Mouse (Mus musculus): ENCODE measurements around the gene Limd1. TPM values are rescaled to one million over a fixed set of nuclear protein-coding genes. Genes with fewer than 3 reads are reported as not detected.
A peak's percentile ranks its signal among the peaks of the same experiment; 100 is the strongest.
"Not testable (repeated sequence)": the region's sequence is repeated elsewhere in the genome, so short reads cannot be mapped to it uniquely, and the experiment has no call there.

Limd1 gene
- polyA plus RNA-seq (2015; fragmentation: Nextera tagmentation; extraction: Ambion mirVana): 28.0 and 31.5 TPM in 2 replicates

DNA sequence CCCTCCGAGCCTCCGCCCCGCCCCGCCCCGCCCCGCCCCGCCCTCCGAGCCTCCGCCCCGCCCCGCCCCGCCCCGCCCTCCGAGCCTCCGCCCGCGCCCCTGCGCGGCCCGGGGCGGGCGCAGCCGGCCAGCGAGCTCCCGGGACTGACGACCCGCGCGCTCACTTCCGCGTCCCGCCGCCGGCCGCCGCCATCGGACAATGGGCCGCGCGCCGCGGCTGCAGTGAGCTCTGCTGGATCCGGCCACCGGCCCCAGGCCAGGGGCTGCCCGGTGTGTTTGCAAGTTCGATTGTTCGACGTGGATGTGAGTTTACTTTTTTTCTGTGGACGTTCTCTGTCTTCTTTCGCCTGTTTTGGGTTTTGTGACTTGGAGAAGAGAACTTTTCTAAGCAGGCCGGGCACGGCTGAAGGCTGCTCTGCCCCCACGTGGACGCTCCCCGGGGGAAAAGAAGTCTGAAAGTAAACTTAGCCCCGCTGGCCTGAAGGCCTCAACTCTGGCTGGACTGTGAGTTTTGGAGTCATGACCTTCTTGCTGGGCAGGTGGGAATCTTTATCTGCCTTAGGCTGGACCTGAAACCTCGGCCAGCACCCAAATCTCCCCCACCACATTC, at the start of gene Limd1:
Gene Limd1, plus strand, starts transcription at position 121 of the 610 bp plus-strand sequence.
- peak within 1 kb of the TSS; percentile 74 for H3K9ac ChIP-seq
- H3K27ac ChIP-seq: peak within 1 kb of the TSS; percentile 5
- H3K27me3 ChIP-seq: no peaks in the 10 kb centered on the region
- WGBS: under 1% methylated on average over 43 of the region's 57 CpGs
- peak; percentile 84 for ATAC-seq
- H3K4me3 ChIP-seq: peak within 1 kb of the TSS; percentile 67
- peaks cover 5% of the 10 kb centered on the region for H3K36me3 ChIP-seq (ENCODE audit: poor library complexity, severe bottlenecking)
- peak within 1 kb of the TSS; percentile 69 for H3K4me2 ChIP-seq
- no peaks in the 10 kb centered on the region for H3K9me3 ChIP-seq (replicated peaks)
- H3K4me1 ChIP-seq: peaks cover 51% of the 10 kb centered on the region

DNA sequence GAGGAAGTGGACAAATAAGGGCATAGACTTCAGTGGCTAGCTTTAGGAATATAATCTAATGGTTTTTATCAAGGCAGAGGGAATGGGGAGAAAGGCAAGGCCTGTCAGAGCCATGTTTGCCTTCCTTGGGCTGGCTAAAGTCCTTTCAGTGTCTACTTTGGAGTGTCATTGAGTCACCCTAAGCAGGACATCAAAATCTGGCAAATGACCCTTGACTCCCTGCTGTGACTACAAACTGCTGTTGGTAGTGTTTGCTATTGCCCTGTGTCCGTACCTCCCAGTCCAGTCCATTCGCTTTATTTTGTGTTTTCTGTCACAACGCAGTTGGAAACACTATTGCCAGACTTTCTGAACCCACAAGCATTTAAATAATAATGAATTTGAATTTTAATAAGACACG, 48.6 kb upstream of the Limd1 start:
- H3K27ac ChIP-seq: no peak overlapping the region
- no peak for ATAC-seq
- no peak overlapping the region for H3K4me2 ChIP-seq
- no peaks in the 10 kb centered on the region for H3K9me3 ChIP-seq (replicated peaks)
- H3K4me3 ChIP-seq: no peak overlapping the region
- no peak overlapping the region for H3K9ac ChIP-seq
- no peaks in the 10 kb centered on the region for H3K27me3 ChIP-seq
- peaks cover 29% of the 10 kb centered on the region for H3K36me3 ChIP-seq (ENCODE audit: poor library complexity, severe bottlenecking)
- H3K4me1 ChIP-seq: peaks cover 9% of the 10 kb centered on the region; the same call in 1 of the 2 replicates
- 86% methylated on average over 4 of the region's 4 CpGs for WGBS

DNA sequence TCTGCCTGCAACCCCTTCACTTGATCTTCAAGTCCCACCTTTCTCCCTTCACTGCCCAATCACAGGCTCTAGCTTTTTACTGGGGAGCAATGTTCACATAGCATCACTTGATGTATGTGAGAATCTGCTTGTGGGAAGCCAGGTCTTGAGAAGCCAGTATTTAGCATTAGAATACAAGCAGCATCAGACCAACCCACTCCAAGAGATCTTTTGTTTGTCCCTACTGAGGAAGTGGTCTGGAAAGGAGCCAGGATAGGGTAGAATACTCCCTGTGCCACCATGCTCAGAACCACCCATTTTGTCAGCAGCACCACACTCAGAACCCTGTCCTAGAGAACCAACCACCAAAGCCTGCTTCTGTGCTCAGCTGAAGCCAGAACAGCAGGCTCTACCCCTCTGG, 47.5 kb upstream of the Limd1 start:
- Histone ChIP-seq H3K9me3 (replicated peaks) (no peaks in the 10 kb centered on the region), H3K9ac (no peak overlapping the region), H3K4me1 (peaks cover 9% of the 10 kb centered on the region; the same call in 1 of the 2 replicates), H3K36me3 (ENCODE audit: poor library complexity, severe bottlenecking) (peaks cover 31% of the 10 kb centered on the region), H3K27me3 (no peaks in the 10 kb centered on the region), H3K27ac (no peak overlapping the region), H3K4me3 (no peak overlapping the region), H3K4me2 (no peak overlapping the region)
- no peak for ATAC-seq

DNA sequence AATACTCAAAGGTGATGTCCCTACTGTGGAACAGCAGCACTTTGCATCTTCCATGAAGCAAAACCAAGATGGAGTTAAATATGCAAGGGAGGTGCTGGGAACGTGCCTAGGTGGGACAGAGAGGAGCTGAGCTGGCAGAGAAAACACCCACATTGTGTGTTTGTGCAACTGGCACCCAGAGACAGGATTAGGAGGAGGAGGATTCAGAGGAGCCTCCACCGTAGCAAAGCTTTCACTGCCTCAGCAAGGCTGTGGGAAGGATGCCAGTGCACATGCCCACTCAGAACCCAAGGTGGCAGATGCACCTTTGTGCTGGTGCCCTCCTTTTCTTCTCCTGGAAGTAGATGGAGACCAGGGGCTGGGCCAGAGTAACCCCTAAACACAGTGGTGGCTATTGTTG, 40.3 kb upstream of the Limd1 start:
- no peak overlapping the region for H3K4me3 ChIP-seq
- H3K9me3 ChIP-seq (replicated peaks): no peaks in the 10 kb centered on the region
- H3K27ac ChIP-seq: no peak overlapping the region

DNA sequence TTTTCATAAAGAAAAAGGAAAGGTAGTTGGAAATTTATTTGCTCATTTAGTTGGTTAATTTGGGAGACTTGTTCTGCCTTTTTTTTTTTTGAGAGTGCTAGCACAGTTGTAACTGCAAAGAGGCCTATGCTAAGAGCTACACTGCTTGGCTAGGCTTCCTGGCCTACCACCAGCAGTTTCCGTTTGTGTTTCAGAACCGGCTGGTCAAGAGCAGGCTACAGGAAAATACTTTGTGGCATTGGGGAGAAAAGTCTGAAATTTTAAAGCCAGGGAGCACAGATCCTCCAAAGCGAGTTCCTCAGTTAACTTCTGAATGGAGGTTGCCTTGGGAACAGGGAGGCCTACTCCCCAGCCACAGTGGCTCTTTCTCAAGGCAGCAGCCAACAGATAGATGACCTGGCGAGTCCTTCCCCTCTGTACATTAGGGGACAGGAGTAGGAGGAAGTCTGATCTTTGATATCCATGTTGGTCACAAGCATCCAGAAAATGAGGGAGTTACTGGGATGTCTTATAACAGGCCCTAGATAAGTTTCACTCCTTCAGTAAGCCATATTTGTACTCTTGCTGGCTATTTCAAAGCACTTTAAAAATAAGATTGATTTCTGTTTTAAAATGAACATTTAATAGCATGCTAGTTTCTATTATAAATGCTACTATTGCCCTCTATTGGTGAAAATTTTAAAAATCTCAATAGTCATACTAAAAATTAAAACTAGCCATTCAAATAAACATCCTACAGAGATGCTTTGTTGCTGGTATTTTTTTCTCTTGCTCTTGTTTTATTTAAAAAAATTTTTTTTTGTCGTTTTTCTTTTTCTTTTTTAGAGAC, 38.1 kb upstream of the Limd1 start:
- H3K9me3 ChIP-seq (replicated peaks): no peaks in the 10 kb centered on the region
- no peak overlapping the region for H3K27ac ChIP-seq
- no peak for ATAC-seq
- no peak overlapping the region for H3K4me3 ChIP-seq
- no peak overlapping the region for H3K4me2 ChIP-seq
- H3K9ac ChIP-seq: no peak overlapping the region
- H3K36me3 ChIP-seq (ENCODE audit: poor library complexity, severe bottlenecking): peaks cover 39% of the 10 kb centered on the region
- 59% methylated on average over 5 of the region's 5 CpGs for WGBS
- no peaks in the 10 kb centered on the region for H3K27me3 ChIP-seq
- no peaks in the 10 kb centered on the region for H3K4me1 ChIP-seq

More for the DNA sequence above, 40.3 kb upstream of the Limd1 start:
- 78% methylated on average over 2 of the region's 2 CpGs for WGBS
- no peak for ATAC-seq
- Histone ChIP-seq H3K36me3 (ENCODE audit: poor library complexity, severe bottlenecking) (peaks cover 40% of the 10 kb centered on the region), H3K4me2 (no peak overlapping the region), H3K4me1 (no peaks in the 10 kb centered on the region), H3K9ac (no peak overlapping the region), H3K27me3 (no peaks in the 10 kb centered on the region)

DNA sequence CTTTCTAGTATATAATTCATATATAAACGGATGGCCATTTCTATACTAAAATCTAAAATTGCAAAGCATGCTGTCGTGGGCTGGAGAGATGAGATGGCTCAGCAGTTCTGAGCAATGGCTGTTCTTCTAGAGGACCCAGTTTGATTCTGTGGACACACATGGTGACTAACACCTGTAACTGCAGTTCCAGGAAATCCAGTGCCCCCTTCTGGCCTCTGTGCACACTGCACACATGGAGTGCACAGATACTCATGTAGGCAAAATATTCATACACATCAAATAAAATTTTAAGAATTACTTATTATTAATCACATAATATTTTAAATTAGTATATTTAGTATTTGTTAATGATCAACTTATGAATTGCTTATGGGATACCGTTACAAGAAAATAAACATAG, 31.4 kb upstream of the Limd1 start:
- H3K9ac ChIP-seq; H3K4me2 ChIP-seq; H3K4me1 ChIP-seq; ATAC-seq; H3K4me3 ChIP-seq; H3K27me3 ChIP-seq; H3K36me3 ChIP-seq (ENCODE audit: poor library complexity, severe bottlenecking); H3K27ac ChIP-seq; H3K9me3 ChIP-seq (replicated peaks): not testable (repeated sequence)
- 94% methylated on average over 3 of the region's 3 CpGs for WGBS

DNA sequence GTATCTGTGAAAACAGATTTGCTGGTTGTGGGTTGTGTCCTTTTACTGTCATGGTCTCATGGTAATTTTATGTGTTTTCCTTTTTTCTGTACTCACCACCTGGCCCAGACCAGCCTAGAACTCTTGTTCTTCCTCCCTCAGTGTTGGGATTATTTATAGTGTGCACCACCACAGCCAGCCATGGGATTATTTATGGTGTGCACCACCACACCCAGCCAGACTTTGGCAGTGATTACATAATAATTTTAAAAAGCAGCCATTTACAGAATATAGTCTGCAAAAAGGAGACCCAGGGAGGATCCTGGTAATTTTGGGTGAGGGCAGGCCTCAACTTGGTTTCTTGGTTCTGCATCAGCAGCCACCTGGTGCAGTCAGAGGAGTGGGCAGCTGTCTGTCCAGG, 29.9 kb upstream of the Limd1 start:
- H3K27ac ChIP-seq: no peak overlapping the region
- H3K4me2 ChIP-seq: no peak overlapping the region
- H3K4me1 ChIP-seq: no peaks in the 10 kb centered on the region
- no peaks in the 10 kb centered on the region for H3K27me3 ChIP-seq
- peaks cover 19% of the 10 kb centered on the region for H3K36me3 ChIP-seq (ENCODE audit: poor library complexity, severe bottlenecking)
- no peak for ATAC-seq
- H3K9ac ChIP-seq: no peak overlapping the region
- H3K4me3 ChIP-seq: no peak overlapping the region
- no peaks in the 10 kb centered on the region for H3K9me3 ChIP-seq (replicated peaks)

DNA sequence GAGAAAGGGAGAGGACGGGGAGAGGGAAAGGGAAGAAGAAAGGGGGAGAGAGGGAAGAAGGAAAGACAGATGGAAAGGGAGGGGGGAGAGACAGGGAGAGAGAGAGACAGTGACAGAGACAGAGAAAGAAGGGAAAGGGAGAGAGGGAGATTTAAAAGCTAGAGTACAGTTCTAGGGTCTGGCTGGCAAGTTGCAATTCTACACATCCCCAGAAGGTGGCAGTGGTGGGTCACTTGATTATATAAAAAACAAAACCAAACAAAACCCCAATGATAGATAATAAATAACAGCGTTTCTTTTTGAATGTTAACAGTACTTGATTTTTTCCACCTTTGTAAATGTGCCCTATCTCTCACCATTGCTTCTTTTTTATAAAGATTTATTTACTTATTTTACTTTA, 28.3 kb upstream of the Limd1 start:
- no peak overlapping the region for H3K27ac ChIP-seq
- WGBS: 47% methylated on average over 2 of the region's 2 CpGs
- H3K9ac ChIP-seq: no peak overlapping the region
- no peaks in the 10 kb centered on the region for H3K4me1 ChIP-seq
- no peak for ATAC-seq
- no peak overlapping the region for H3K4me3 ChIP-seq
- peaks cover 22% of the 10 kb centered on the region for H3K36me3 ChIP-seq (ENCODE audit: poor library complexity, severe bottlenecking)
- no peak overlapping the region for H3K4me2 ChIP-seq
- H3K27me3 ChIP-seq: no peaks in the 10 kb centered on the region
- H3K9me3 ChIP-seq (replicated peaks): no peaks in the 10 kb centered on the region

DNA sequence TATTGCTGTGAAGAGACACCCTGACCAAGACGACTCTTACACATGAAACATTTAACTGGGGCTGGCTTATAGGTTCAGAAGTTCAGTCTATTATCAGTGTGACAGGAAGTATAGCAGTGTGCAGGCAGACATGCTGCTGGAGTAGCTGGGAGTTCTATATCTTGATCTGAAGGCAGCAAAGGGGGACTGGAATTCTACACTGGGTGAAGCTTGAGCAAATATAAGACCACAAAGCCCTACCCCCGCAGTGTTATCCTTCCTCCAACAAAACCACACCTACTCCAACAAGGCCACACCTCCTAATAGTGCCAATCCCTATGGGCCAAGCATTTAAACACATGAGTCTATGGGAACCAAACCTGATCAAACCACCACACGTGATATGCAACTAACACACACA, 26.7 kb upstream of the Limd1 start:
- no peak overlapping the region for H3K27ac ChIP-seq
- no peaks in the 10 kb centered on the region for H3K9me3 ChIP-seq (replicated peaks)
- no peak overlapping the region for H3K4me3 ChIP-seq
- no peaks in the 10 kb centered on the region for H3K4me1 ChIP-seq
- H3K9ac ChIP-seq: no peak overlapping the region
- ATAC-seq: no peak
- H3K27me3 ChIP-seq: no peaks in the 10 kb centered on the region
- H3K4me2 ChIP-seq: no peak overlapping the region
- WGBS: 76% methylated on average over 3 of the region's 3 CpGs
- peaks cover 35% of the 10 kb centered on the region for H3K36me3 ChIP-seq (ENCODE audit: poor library complexity, severe bottlenecking)

DNA sequence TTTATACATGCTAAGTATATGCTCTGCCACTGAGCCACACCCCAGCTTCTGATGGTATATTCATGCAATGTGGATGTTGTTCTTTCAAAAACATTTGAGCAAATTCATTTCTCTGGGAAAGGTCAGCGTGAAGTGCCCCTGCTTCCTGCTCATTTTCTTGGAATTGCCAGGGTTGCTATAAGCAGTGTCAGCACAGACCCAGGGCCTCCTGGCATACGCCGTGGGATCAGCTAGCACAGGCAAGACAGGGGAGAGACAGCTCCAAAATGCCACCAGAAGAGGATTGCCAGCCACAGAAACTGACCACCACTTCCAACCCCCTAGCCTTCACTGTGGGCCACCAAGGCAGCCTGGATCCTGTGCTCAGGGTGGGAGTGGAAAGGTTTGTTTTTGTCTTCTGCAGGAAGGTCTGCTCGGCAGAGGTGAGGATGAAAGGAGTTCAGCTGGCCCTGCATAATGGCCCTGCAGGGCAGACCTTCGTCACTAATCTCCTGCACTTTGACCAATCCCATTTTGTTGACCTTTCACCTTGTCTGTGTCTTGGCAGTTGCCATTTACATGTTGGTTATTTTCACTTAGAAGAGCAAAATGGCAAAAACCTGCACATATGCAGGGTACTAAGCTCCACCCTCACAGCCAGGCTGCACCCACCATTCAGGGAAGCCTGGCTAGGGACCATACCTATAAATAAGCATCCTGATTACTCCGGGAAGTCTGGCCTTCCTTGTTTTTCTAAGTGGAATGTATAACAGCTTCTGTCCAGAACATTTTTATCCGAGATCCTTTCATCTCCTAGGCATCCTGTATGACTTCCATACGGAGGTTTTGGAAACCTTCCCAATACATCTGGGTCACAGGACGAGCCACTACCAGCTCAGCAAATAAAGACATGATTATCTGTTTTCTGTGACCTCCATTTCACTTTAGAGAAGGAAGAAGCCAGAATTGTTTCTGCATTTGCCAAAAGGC, 21.6 kb upstream of the Limd1 start:
- 65% methylated on average over 9 of the region's 9 CpGs for WGBS
- no peak for ATAC-seq
- H3K27ac ChIP-seq: no peak overlapping the region

DNA sequence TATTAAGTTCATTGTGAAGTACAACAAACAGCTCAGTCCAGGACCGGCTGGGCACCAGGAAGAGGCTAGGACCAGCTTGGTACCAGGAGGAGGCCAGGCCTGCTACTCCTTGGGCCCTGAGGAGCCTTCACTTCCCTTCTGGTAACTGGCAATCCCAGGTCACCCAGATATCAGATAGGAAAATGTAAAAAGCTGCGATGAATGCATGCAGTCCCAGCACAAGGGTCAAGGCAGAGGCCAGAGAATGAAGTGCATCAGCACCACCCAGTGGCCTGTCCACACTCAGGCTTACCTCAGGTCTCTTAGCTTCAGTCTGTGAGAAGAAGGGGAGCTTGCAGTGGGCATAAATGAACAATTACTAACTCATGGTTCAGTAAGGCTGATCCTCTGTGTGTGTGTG, 20.9 kb upstream of the Limd1 start:
- Histone ChIP-seq H3K4me1 (no peaks in the 10 kb centered on the region), H3K4me2 (no peak overlapping the region), H3K27ac (no peak overlapping the region), H3K36me3 (ENCODE audit: poor library complexity, severe bottlenecking) (peaks cover 46% of the 10 kb centered on the region), H3K9me3 (replicated peaks) (peaks cover 4% of the 10 kb centered on the region), H3K9ac (no peak overlapping the region), H3K4me3 (no peak overlapping the region), H3K27me3 (no peaks in the 10 kb centered on the region)
- 55% methylated on average over 2 of the region's 2 CpGs for WGBS
- ATAC-seq: no peak

More for the DNA sequence above, 21.6 kb upstream of the Limd1 start:
- no peak overlapping the region for H3K4me2 ChIP-seq
- H3K9ac ChIP-seq: no peak overlapping the region
- peaks cover 3% of the 10 kb centered on the region for H3K9me3 ChIP-seq (replicated peaks)
- no peaks in the 10 kb centered on the region for H3K4me1 ChIP-seq
- H3K27me3 ChIP-seq: no peaks in the 10 kb centered on the region
- H3K4me3 ChIP-seq: no peak overlapping the region
- peaks cover 50% of the 10 kb centered on the region for H3K36me3 ChIP-seq (ENCODE audit: poor library complexity, severe bottlenecking)

DNA sequence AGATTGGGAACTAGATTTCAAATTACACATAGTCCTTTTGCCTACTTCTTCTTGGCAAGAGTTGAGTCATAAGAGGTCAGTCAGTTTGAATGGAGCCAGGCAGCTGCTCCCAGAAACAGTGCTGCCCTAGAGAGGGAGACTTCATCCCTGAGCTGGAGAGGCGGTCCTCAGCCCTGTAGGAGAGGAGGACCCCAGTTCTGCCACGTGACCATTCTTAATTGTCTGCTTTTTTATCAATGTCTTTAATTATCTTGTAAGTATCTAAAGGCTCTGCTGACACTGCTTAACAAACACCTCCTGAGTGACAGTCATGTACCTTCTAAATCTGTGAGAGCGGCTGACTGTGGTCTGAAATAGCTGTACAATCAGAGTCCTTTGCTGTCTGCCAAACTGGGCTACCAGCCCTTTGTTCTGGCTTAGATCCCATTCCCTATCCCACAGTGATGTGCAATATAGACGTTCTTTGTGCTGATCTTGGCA, 11.3 kb upstream of the Limd1 start:
- no peak overlapping the region; the same call in 1 of the 2 replicates for H3K27ac ChIP-seq
- peak; percentile 63 for ATAC-seq

More for the DNA sequence above, 11.3 kb upstream of the Limd1 start:
- Histone ChIP-seq H3K4me3 (no peak overlapping the region), H3K4me2 (no peak overlapping the region), H3K27me3 (no peaks in the 10 kb centered on the region), H3K4me1 (peaks cover 8% of the 10 kb centered on the region), H3K9ac (no peak overlapping the region), H3K36me3 (ENCODE audit: poor library complexity, severe bottlenecking) (0 out of 2 replicates have a peak, but pooled peaks cover 11% of the 10 kb centered on the region), H3K9me3 (replicated peaks) (no peaks in the 10 kb centered on the region)
- 45% methylated on average over 4 of the region's 4 CpGs for WGBS

All from forebrain, embryonic 13.5 days (tissue).